Mouse (Mus musculus) heart, embryonic 16.5 days (tissue): ENCODE data around the gene Cbx6. TPM values are rescaled to one million over a fixed set of nuclear protein-coding genes. Genes with fewer than 3 reads are reported as not detected.
A peak's percentile ranks its signal among the peaks of the same experiment; 100 is the strongest.

Experiments
- ATAC-seq: fragments of 200-750 bp; cut with Nextera tagmentation; replicated peaks from 2 replicates; pipeline ENCODE4 v1.8.0; 2017; ENCODE audit warnings: moderate number of reproducible peaks; ENCODE audit not compliant: insufficient read depth, low FRiP score; ENCODE audit errors: extremely low read depth
- H3K27ac ChIP-seq: fragments of 300-500 bp; sonication (generic); 2 replicates; pipeline ENCODE4 v1.5.1; 2014; ENCODE audit warnings: mild to moderate bottlenecking, low read length, control low read depth, moderate library complexity
- H3K27me3 ChIP-seq: fragments of 300-500 bp; sonication (generic); 2 replicates; pipeline ENCODE4 v1.6.1; 2014; ENCODE audit warnings: low read length, mixed read lengths; ENCODE audit not compliant: control insufficient read depth, insufficient read depth
- H3K36me3 ChIP-seq: fragments of 300-500 bp; sonication (generic); 2 replicates; pipeline ENCODE4 v1.6.1; 2014; ENCODE audit not compliant: control insufficient read depth, insufficient read depth
- H3K4me1 ChIP-seq: fragments of 300-500 bp; sonication (generic); 2 replicates; pipeline ENCODE4 v1.6.1; 2014; ENCODE audit warnings: low read length, mixed read lengths; ENCODE audit not compliant: control insufficient read depth, insufficient read depth
- H3K4me2 ChIP-seq: fragments of 300-500 bp; sonication (generic); 2 replicates; pipeline ENCODE4 v1.6.1; 2014; ENCODE audit warnings: low read depth, mild to moderate bottlenecking, control low read depth, low read length
- H3K4me3 ChIP-seq: fragments of 300-500 bp; sonication (generic); 2 replicates; pipeline ENCODE4 v1.5.1; 2014; ENCODE audit warnings: mild to moderate bottlenecking, control low read depth, low read length
- H3K9ac ChIP-seq: fragments of 300-500 bp; sonication (generic); 2 replicates; pipeline ENCODE4 v1.6.1; 2014; ENCODE audit warnings: low read length, control low read depth
- H3K9me3 ChIP-seq: fragments of 300-500 bp; sonication (generic); replicated peaks from 2 replicates; pipeline ENCODE4 v1.6.1; 2016; ENCODE audit warnings: low read length; ENCODE audit not compliant: control insufficient read depth
- WGBS: fragments of 180-500 bp; shearing (Covaris S2); extraction: QIAGEN DNeasy Blood & Tissue Kit; methylation state at CpG from one replicate; pipeline ENCODE4 v1.1.7; 2014; 5-methylcytosine and 5-hydroxymethylcytosine counted together
- polyA plus RNA-seq: library from polyadenylated mRNA; unstranded; fragments of >200 nt; fragmentation: Nextera tagmentation; extraction: Ambion mirVana; gene quantifications from 2 replicates; pipeline ENCODE4 v1.2.1, GENCODE M21; 2015

Gene Cbx6
- polyA plus RNA-seq, 1 experiment from 2014 or later, result 57.0 TPM

DNA sequence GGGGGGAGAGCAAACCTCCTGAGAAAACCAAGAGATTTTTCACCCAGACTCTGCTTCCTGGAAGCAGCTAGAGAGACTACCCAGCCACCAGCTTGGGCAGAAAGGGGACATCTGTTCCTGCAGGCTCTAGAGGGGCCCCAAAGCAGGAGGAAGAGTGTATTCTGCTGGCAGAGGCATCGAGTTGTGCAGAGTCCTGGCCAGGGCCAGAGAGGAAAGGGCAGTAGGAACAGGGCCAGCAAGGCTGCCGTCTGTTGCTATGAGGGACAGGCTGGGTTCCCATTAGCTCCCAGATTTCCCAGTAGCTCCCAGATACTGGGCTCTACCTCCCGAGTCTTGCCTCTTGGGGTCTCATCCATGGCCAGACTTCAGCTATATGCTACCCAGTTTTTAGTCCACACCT, 24.4 kb downstream of the Cbx6 start:
- Histone ChIP-seq H3K36me3 (no peaks in the 10 kb centered on the region), H3K4me3 (no peak overlapping the region), H3K4me2 (no peak overlapping the region), H3K27ac (no peak overlapping the region), H3K9ac (no peak overlapping the region), H3K9me3 (no peaks in the 10 kb centered on the region), H3K4me1 (no peaks in the 10 kb centered on the region), H3K27me3 (peaks cover 35% of the 10 kb centered on the region)
- 39% methylated on average over 3 of the region's 3 CpGs for WGBS
- no peak for ATAC-seq

DNA sequence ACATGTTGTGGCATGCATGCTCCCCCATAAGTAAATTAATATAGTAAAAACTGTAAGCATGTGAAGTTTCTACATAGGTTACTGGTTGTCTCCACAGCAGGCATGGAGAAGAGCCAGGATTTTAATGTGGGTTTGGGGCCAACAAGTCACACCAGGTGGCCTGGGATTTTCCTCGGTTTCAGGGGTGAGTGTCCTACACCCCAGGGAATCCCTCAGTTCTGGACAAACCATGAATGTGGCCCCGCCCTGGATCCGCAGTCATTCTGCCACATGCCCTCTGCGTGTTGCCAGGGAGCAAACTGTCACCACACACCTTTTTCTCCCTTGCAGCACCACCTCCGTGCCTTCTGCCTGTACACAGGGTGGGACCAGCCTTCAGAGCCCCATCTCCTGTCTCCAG, 25.8 kb downstream of the Cbx6 start:
- Histone ChIP-seq H3K9me3 (no peaks in the 10 kb centered on the region), H3K4me1 (peaks cover 2% of the 10 kb centered on the region), H3K27me3 (peaks cover 42% of the 10 kb centered on the region), H3K4me2 (no peak overlapping the region), H3K36me3 (no peaks in the 10 kb centered on the region), H3K4me3 (no peak overlapping the region), H3K27ac (no peak overlapping the region), H3K9ac (no peak overlapping the region)
- WGBS, result 51% methylated on average over 5 of the region's 5 CpGs
- ATAC-seq, result no peak

GRCm38 (mm10) chr15:79808114-79808513, 26.4 kb downstream of the Cbx6 start:
- H3K4me3 ChIP-seq, result no peak overlapping the region
- no peak overlapping the region for H3K27ac ChIP-seq
- peaks cover 47% of the 10 kb centered on the region for H3K27me3 ChIP-seq
- WGBS, result 30% methylated on average over 5 of the region's 5 CpGs
- H3K4me1 ChIP-seq, result peaks cover 3% of the 10 kb centered on the region
- no peaks in the 10 kb centered on the region for H3K36me3 ChIP-seq
- H3K9ac ChIP-seq, result no peak overlapping the region
- H3K4me2 ChIP-seq, result no peak overlapping the region
- ATAC-seq, result no peak
- no peaks in the 10 kb centered on the region for H3K9me3 ChIP-seq

DNA sequence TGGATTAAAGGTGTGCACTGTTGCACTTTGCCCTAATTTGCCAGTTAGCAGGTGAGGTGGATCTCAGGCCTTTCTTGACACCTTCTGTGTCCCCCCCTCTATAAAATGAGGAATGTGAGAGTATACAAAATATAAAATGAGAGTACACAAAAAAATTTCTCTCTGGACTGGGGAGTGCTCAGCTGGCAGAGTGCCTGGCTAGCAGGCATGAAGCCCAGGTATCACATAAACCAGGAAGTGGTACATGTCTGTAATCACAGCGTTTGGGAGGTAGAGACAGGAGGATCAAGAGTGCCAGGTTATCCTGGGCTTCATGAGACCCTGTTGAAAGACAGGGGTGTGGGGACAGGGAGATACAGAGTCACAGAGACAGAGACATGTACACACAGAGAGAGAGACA, 27.4 kb downstream of the Cbx6 start:
- Histone ChIP-seq H3K36me3 (no peaks in the 10 kb centered on the region), H3K4me1 (peaks cover 3% of the 10 kb centered on the region), H3K4me2 (no peak overlapping the region), H3K4me3 (no peak overlapping the region), H3K27me3 (peaks cover 58% of the 10 kb centered on the region), H3K27ac (no peak overlapping the region), H3K9me3 (no peaks in the 10 kb centered on the region), H3K9ac (no peak overlapping the region)
- WGBS, result 29% methylated on average over 1 of the region's 1 CpGs
- no peak for ATAC-seq

- H3K27ac ChIP-seq, result no peak overlapping the region
These were observed 29.2 kb downstream of the Cbx6 start for GRCm38 (mm10) chr15:79805246-79805645.

GRCm38 (mm10) chr15:79804352-79805071, 30.0 kb downstream of the Cbx6 start, which contains the start of gene Nptxr:
Gene Nptxr (minus strand): TSS chr15:79804766.
- WGBS, result under 1% methylated on average over 62 of the region's 91 CpGs
- no peaks in the 10 kb centered on the region for H3K36me3 ChIP-seq
- ATAC-seq, result peak; percentile 79
- H3K9me3 ChIP-seq, result no peaks in the 10 kb centered on the region
- H3K4me1 ChIP-seq, result peaks cover 3% of the 10 kb centered on the region
- peak within 1 kb of the TSS; percentile 71 for H3K4me3 ChIP-seq
- H3K27ac ChIP-seq, result no peak within 1 kb of the TSS
- peak within 1 kb of the TSS; percentile 95 for H3K4me2 ChIP-seq
- H3K9ac ChIP-seq, result peak within 1 kb of the TSS; percentile 70
- H3K27me3 ChIP-seq, result peaks cover 67% of the 10 kb centered on the region

More at GRCm38 (mm10) chr15:79805246-79805645, 29.2 kb downstream of the Cbx6 start:
- Histone ChIP-seq H3K27me3 (peaks cover 65% of the 10 kb centered on the region), H3K9ac (no peak overlapping the region), H3K4me3 (no peak overlapping the region), H3K36me3 (no peaks in the 10 kb centered on the region), H3K9me3 (no peaks in the 10 kb centered on the region), H3K4me2 (no peak overlapping the region), H3K4me1 (peaks cover 3% of the 10 kb centered on the region)
- no peak for ATAC-seq
- 27% methylated on average over 8 of the region's 8 CpGs for WGBS

DNA sequence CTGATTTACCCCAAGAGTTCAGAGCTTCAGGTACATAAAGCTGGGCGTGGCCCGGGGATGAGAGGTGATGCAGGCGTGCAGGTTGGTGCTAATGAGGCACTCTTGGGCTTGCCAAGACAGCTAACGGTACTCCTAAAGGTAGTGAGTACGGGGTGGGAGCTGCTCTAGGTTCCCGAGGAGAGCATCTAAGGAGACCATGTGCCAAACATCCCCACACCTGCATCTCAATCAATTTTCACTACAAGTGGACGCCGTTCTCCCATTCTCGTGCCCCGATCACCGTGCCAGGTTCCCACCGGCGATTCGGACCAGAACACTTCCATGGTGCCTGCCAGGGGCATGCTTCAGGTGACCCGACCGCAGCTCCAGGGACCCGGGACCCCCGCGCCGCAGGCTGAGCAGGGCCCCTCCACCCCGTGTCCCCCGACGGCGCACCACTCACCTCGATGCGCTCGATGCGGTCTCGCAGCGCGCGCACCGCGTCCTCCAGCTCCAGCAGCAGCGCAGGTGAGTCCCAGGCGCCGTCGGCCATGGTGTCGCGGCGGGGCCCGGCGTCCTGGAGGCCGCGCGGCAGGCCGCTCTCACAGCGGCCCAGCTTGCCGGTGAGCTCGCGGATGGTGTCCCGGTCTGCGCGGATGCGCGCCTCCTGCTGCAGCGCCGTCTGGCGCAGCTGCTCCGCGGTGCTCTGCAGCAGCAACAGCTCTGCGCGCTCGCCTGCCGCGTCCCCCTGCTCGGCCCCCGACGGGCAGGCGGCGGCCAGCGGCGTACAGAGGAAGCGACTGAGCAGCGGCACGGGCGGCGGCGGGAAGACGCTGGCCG, 30.7 kb downstream of the Cbx6 start:
- H3K27me3 ChIP-seq, result peaks cover 63% of the 10 kb centered on the region
- no peaks in the 10 kb centered on the region for H3K36me3 ChIP-seq
- H3K4me2 ChIP-seq, result peak overlapping the region; percentile 95
- H3K27ac ChIP-seq, result no peak overlapping the region
- peaks cover 3% of the 10 kb centered on the region for H3K4me1 ChIP-seq
- peak overlapping the region; percentile 71 for H3K4me3 ChIP-seq
- 6% methylated on average over 78 of the region's 81 CpGs for WGBS
- peak overlapping the region; percentile 70 for H3K9ac ChIP-seq
- no peaks in the 10 kb centered on the region for H3K9me3 ChIP-seq
- ATAC-seq, result peak; percentile 56

DNA sequence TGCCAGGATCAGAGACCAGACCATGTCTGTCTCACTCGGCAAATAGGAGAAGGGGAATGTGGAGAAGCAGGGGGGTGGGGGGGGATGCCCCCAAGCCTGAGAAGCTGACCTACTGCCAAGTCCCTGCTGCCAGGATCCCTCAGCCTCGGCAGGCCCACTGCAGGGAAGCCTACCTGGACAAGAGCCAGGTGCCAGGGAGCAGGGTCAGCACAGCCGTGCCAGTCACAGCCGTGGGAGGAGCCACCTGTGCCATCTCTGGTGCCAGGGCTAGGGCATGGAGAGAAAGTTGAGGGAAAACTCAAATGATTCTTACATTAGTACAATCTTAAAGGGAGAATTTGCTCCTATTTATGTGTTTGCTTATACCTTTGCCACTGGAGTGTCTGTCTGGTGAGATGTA, 32.2 kb downstream of the Cbx6 start:
- no peaks in the 10 kb centered on the region for H3K36me3 ChIP-seq
- no peaks in the 10 kb centered on the region for H3K9me3 ChIP-seq
- no peak overlapping the region for H3K4me3 ChIP-seq
- H3K4me1 ChIP-seq, result peaks cover 3% of the 10 kb centered on the region
- no peak overlapping the region for H3K27ac ChIP-seq
- 47% methylated on average over 4 of the region's 4 CpGs for WGBS
- no peak overlapping the region for H3K9ac ChIP-seq
- H3K27me3 ChIP-seq, result peaks cover 58% of the 10 kb centered on the region
- H3K4me2 ChIP-seq, result no peak overlapping the region
- no peak for ATAC-seq

- H3K27me3 ChIP-seq, result peaks cover 52% of the 10 kb centered on the region
- no peaks in the 10 kb centered on the region for H3K36me3 ChIP-seq
- H3K9me3 ChIP-seq, result no peaks in the 10 kb centered on the region
- WGBS, result 48% methylated on average over 2 of the region's 2 CpGs
- H3K9ac ChIP-seq, result no peak overlapping the region
- ATAC-seq, result no peak
- peaks cover 3% of the 10 kb centered on the region for H3K4me1 ChIP-seq
- no peak overlapping the region for H3K27ac ChIP-seq
- H3K4me2 ChIP-seq, result no peak overlapping the region
- no peak overlapping the region for H3K4me3 ChIP-seq
These were observed 32.8 kb downstream of the Cbx6 start for GRCm38 (mm10) chr15:79801646-79802045.
